Mouse (Mus musculus): ENCODE results near the gene Emc9. TPM values are rescaled to one million over a fixed set of nuclear protein-coding genes. Genes with fewer than 3 reads are reported as not detected.

Gene Emc9
- polyA plus RNA-seq (2014; fragmentation: Illumina TruSeq; extraction: RNeasy Lipid Tissue Mini Kit (QIAGEN cat#74804); ENCODE audit: low read depth, low replicate concordance) = 6.6 TPM

GRCm38 (mm10) chr14:55584702-55585565 lies at the start of gene Emc9:
Gene Emc9 (minus strand): TSS chr14:55585302.

DNA sequence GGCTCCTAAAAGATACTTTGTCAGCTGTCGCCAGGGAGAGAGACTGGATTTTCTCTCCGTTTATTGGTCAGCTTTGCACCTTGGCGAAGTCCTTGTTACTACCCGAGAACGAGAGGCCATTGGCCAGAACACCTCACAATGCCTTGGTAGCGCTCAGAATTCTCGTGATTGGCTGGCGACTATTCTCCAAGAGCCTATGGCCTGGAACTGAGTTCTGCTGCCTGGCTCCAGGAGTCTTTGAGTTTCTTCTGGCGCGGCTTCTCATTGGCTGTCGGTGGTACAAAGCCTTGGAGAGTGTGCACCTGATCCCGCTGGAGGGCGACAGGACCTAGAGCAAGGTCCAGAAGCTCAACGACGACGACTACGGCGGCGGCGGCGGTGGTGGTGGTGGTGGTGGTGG lies 32.7 kb upstream of the Emc9 start, which contains the start of gene Rec8:
Rec8 (plus strand) TSS at position 216 of the 400 bp plus-strand sequence.

GRCm38 (mm10) chr14:55603271-55603632 lies 18.1 kb upstream of the Emc9 start, which contains the start of gene Irf9:
Gene Irf9 (plus strand): TSS chr14:55603571.

GRCm38 (mm10) chr14:55591331-55591891 lies 6.3 kb upstream of the Emc9 start, which contains the start of gene Rnf31:
Gene Rnf31 (plus strand): TSS chr14:55591708.

GRCm38 (mm10) chr14:55590748-55591330 lies 5.7 kb upstream of the Emc9 start, which contains the start of gene Psme2:
Gene Psme2 (minus strand): TSS chr14:55591113.

GRCm38 (mm10) chr14:55577871-55578667 lies 7.0 kb downstream of the Emc9 start, which contains the start of gene Psme1:
Gene Psme1 (plus strand): TSS chr14:55578123.

GRCm38 (mm10) chr14:55575302-55575701 lies 9.8 kb downstream of the Emc9 start, which contains the start of gene Fitm1:
Gene Fitm1 (plus strand): TSS chr14:55575617.

DNA sequence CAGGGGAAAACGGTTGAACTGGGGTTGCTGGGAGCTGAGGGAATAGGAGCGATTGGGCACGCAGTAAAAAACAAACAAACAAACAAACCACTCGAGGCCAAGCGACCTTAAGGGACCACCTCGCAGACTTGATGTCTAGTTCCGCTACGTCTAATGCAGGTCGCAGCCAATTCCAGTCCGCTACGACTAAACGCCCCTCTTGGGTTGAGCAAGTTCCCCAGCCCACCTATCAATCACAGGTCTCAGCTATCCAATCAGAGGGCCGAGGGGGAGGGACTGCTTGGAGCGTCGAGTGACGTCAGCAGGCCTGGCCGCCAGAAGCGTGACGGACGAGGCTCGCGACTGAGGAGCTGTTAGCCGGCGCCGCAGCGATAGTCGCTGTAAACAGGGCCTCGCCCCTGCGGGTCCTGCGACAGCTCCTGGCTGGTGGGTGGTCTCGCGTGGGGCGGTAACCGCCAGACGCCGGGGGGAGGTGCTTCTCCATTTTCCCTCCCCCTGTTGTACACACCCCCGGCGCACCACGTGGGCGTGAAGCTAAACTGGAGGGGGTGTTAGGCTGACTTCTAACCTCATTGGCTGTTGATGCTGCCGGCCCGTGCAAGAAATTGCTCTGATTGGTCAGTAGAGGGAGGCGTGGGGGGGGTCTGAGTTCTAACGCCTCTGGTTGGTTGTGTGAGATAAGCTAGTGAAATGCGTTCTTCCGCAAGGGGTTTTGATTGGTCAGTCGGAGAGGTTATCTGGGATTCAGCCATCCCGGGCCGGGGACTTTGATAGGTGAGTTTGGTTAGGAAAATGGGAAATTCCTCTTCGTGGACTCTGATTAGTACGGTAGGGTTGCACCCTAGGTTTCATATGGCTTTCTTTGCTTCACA lies 24.7 kb downstream of the Emc9 start, which contains the start of gene A730061H03Rik:
A730061H03Rik (minus strand) TSS at position 205 of the 872 bp plus-strand sequence.

GRCm38 (mm10) chr14:55559799-55560201 lies 25.3 kb downstream of the Emc9 start, which contains the start of gene Dcaf11:
Gene Dcaf11 (plus strand): TSS chr14:55560006.

GRCm38 (mm10) chr14:55540067-55540786 lies 44.9 kb downstream of the Emc9 start, which contains the start of gene Pck2:
Gene Pck2 (plus strand): TSS chr14:55540266.

Other genes with a start within 250 kb of the Emc9 start
- 153 TPM for gene Dhrs4, start 106.5 kb downstream of the Emc9 start, polyA plus RNA-seq (2014; fragmentation: Illumina TruSeq; extraction: RNeasy Lipid Tissue Mini Kit (QIAGEN cat#74804); ENCODE audit: low read depth, low replicate concordance)
- gene Carmil3, start 94.7 kb downstream of the Emc9 start, polyA plus RNA-seq (2014; fragmentation: Illumina TruSeq; extraction: RNeasy Lipid Tissue Mini Kit (QIAGEN cat#74804); ENCODE audit: low read depth, low replicate concordance) = not detected
- not detected for gene Cpne6, start 74.9 kb downstream of the Emc9 start, polyA plus RNA-seq (2014; fragmentation: Illumina TruSeq; extraction: RNeasy Lipid Tissue Mini Kit (QIAGEN cat#74804); ENCODE audit: low read depth, low replicate concordance)
- gene Nrl, start 60.3 kb downstream of the Emc9 start, polyA plus RNA-seq (2014; fragmentation: Illumina TruSeq; extraction: RNeasy Lipid Tissue Mini Kit (QIAGEN cat#74804); ENCODE audit: low read depth, low replicate concordance) = not detected
- gene Pck2, start 45.0 kb downstream of the Emc9 start, polyA plus RNA-seq (2014; fragmentation: Illumina TruSeq; extraction: RNeasy Lipid Tissue Mini Kit (QIAGEN cat#74804); ENCODE audit: low read depth, low replicate concordance) = 2.1 TPM
- 33.8 TPM for gene Dcaf11, start 25.3 kb downstream of the Emc9 start, polyA plus RNA-seq (2014; fragmentation: Illumina TruSeq; extraction: RNeasy Lipid Tissue Mini Kit (QIAGEN cat#74804); ENCODE audit: low read depth, low replicate concordance)
- gene A730061H03Rik, start 24.9 kb downstream of the Emc9 start, polyA plus RNA-seq (2014; fragmentation: Illumina TruSeq; extraction: RNeasy Lipid Tissue Mini Kit (QIAGEN cat#74804); ENCODE audit: low read depth, low replicate concordance) = not detected
- not detected for gene Fitm1, start 9.7 kb downstream of the Emc9 start, polyA plus RNA-seq (2014; fragmentation: Illumina TruSeq; extraction: RNeasy Lipid Tissue Mini Kit (QIAGEN cat#74804); ENCODE audit: low read depth, low replicate concordance)
- gene Psme1, start 7.2 kb downstream of the Emc9 start, polyA plus RNA-seq (2014; fragmentation: Illumina TruSeq; extraction: RNeasy Lipid Tissue Mini Kit (QIAGEN cat#74804); ENCODE audit: low read depth, low replicate concordance) = 112 TPM
- 55.1 TPM for gene Psme2, start 5.8 kb upstream of the Emc9 start, polyA plus RNA-seq (2014; fragmentation: Illumina TruSeq; extraction: RNeasy Lipid Tissue Mini Kit (QIAGEN cat#74804); ENCODE audit: low read depth, low replicate concordance)
- 1.1 TPM for gene Rnf31, start 6.4 kb upstream of the Emc9 start, polyA plus RNA-seq (2014; fragmentation: Illumina TruSeq; extraction: RNeasy Lipid Tissue Mini Kit (QIAGEN cat#74804); ENCODE audit: low read depth, low replicate concordance)
- gene Irf9, start 18.3 kb upstream of the Emc9 start, polyA plus RNA-seq (2014; fragmentation: Illumina TruSeq; extraction: RNeasy Lipid Tissue Mini Kit (QIAGEN cat#74804); ENCODE audit: low read depth, low replicate concordance) = 18.5 TPM
- 0.53 TPM for gene Rec8, start 32.7 kb upstream of the Emc9 start, polyA plus RNA-seq (2014; fragmentation: Illumina TruSeq; extraction: RNeasy Lipid Tissue Mini Kit (QIAGEN cat#74804); ENCODE audit: low read depth, low replicate concordance)
- gene Ipo4, start 50.7 kb upstream of the Emc9 start, polyA plus RNA-seq (2014; fragmentation: Illumina TruSeq; extraction: RNeasy Lipid Tissue Mini Kit (QIAGEN cat#74804); ENCODE audit: low read depth, low replicate concordance) = 5.9 TPM
- gene Gm49378, start 52.6 kb upstream of the Emc9 start, polyA plus RNA-seq (2014; fragmentation: Illumina TruSeq; extraction: RNeasy Lipid Tissue Mini Kit (QIAGEN cat#74804); ENCODE audit: low read depth, low replicate concordance) = 0.24 TPM
- 44.5 TPM for gene Tm9sf1, start 58.5 kb upstream of the Emc9 start, polyA plus RNA-seq (2014; fragmentation: Illumina TruSeq; extraction: RNeasy Lipid Tissue Mini Kit (QIAGEN cat#74804); ENCODE audit: low read depth, low replicate concordance)
- gene Tssk4, start 64.9 kb upstream of the Emc9 start, polyA plus RNA-seq (2014; fragmentation: Illumina TruSeq; extraction: RNeasy Lipid Tissue Mini Kit (QIAGEN cat#74804); ENCODE audit: low read depth, low replicate concordance) = not detected
- 20.2 TPM for gene Mdp1, start 75.2 kb upstream of the Emc9 start, polyA plus RNA-seq (2014; fragmentation: Illumina TruSeq; extraction: RNeasy Lipid Tissue Mini Kit (QIAGEN cat#74804); ENCODE audit: low read depth, low replicate concordance)
- gene Gmpr2, start 86.6 kb upstream of the Emc9 start, polyA plus RNA-seq (2014; fragmentation: Illumina TruSeq; extraction: RNeasy Lipid Tissue Mini Kit (QIAGEN cat#74804); ENCODE audit: low read depth, low replicate concordance) = 33.6 TPM
- gene Nedd8, start 86.8 kb upstream of the Emc9 start, polyA plus RNA-seq (2014; fragmentation: Illumina TruSeq; extraction: RNeasy Lipid Tissue Mini Kit (QIAGEN cat#74804); ENCODE audit: low read depth, low replicate concordance) = 55.2 TPM
- 7.2 TPM for gene Tinf2, start 96.5 kb upstream of the Emc9 start, polyA plus RNA-seq (2014; fragmentation: Illumina TruSeq; extraction: RNeasy Lipid Tissue Mini Kit (QIAGEN cat#74804); ENCODE audit: low read depth, low replicate concordance)
- 1.2 TPM for gene Tgm1, start 128.6 kb upstream of the Emc9 start, polyA plus RNA-seq (2014; fragmentation: Illumina TruSeq; extraction: RNeasy Lipid Tissue Mini Kit (QIAGEN cat#74804); ENCODE audit: low read depth, low replicate concordance)
- gene Rabggta, start 137.0 kb upstream of the Emc9 start, polyA plus RNA-seq (2014; fragmentation: Illumina TruSeq; extraction: RNeasy Lipid Tissue Mini Kit (QIAGEN cat#74804); ENCODE audit: low read depth, low replicate concordance) = 0.65 TPM
- 25.8 TPM for gene Dhrs1, start 160.4 kb upstream of the Emc9 start, polyA plus RNA-seq (2014; fragmentation: Illumina TruSeq; extraction: RNeasy Lipid Tissue Mini Kit (QIAGEN cat#74804); ENCODE audit: low read depth, low replicate concordance)
- gene Nop9, start 160.4 kb upstream of the Emc9 start, polyA plus RNA-seq (2014; fragmentation: Illumina TruSeq; extraction: RNeasy Lipid Tissue Mini Kit (QIAGEN cat#74804); ENCODE audit: low read depth, low replicate concordance) = 3.4 TPM
- 16.4 TPM for gene Cideb, start 173.2 kb upstream of the Emc9 start, polyA plus RNA-seq (2014; fragmentation: Illumina TruSeq; extraction: RNeasy Lipid Tissue Mini Kit (QIAGEN cat#74804); ENCODE audit: low read depth, low replicate concordance)
- 0.24 TPM for gene Ltb4r2, start 176.1 kb upstream of the Emc9 start, polyA plus RNA-seq (2014; fragmentation: Illumina TruSeq; extraction: RNeasy Lipid Tissue Mini Kit (QIAGEN cat#74804); ENCODE audit: low read depth, low replicate concordance)
- gene Ltb4r1, start 180.7 kb upstream of the Emc9 start, polyA plus RNA-seq (2014; fragmentation: Illumina TruSeq; extraction: RNeasy Lipid Tissue Mini Kit (QIAGEN cat#74804); ENCODE audit: low read depth, low replicate concordance) = not detected
- gene Adcy4, start 198.8 kb upstream of the Emc9 start, polyA plus RNA-seq (2014; fragmentation: Illumina TruSeq; extraction: RNeasy Lipid Tissue Mini Kit (QIAGEN cat#74804); ENCODE audit: low read depth, low replicate concordance) = 0.16 TPM
- gene Ripk3, start 203.6 kb upstream of the Emc9 start, polyA plus RNA-seq (2014; fragmentation: Illumina TruSeq; extraction: RNeasy Lipid Tissue Mini Kit (QIAGEN cat#74804); ENCODE audit: low read depth, low replicate concordance) = 0.73 TPM
- gene Nfatc4, start 237.8 kb upstream of the Emc9 start, polyA plus RNA-seq (2014; fragmentation: Illumina TruSeq; extraction: RNeasy Lipid Tissue Mini Kit (QIAGEN cat#74804); ENCODE audit: low read depth, low replicate concordance) = 1.1 TPM